Mouse (Mus musculus): ENCODE measurements at regions not wholly inside any gene's neighbourhood (a gene's known extent, or its start where the extent isn't known, plus 50 kb on each side); places are given as distances from the start of the nearest gene placed in this dataset.

GRCm38 (mm10) chr3:17326292-17326691 lies 621.9 kb upstream of the Cypt12 start:
- no peak for TF ChIP-seq CTCF (conservative IDR thresholded peaks at IDR 0.05)
- no peak overlapping the region for H3K4me3 ChIP-seq
- no peak overlapping the region for H3K27ac ChIP-seq
- DNase-seq (ENCODE audit: low spot score in 2 of 2) = no peak

- H3K27ac ChIP-seq = no peak overlapping the region
- H3K4me3 ChIP-seq = no peak overlapping the region
- no peak for DNase-seq (ENCODE audit: low spot score in 2 of 2)
- no peak for TF ChIP-seq CTCF (conservative IDR thresholded peaks at IDR 0.05)
These were observed 621.4 kb upstream of the Cypt12 start for GRCm38 (mm10) chr3:17326774-17327173.

GRCm38 (mm10) chr3:17327706-17328105 lies 620.5 kb upstream of the Cypt12 start:
- no peak for DNase-seq (ENCODE audit: low spot score in 2 of 2)
- Histone ChIP-seq H3K4me3 (no peak overlapping the region), H3K27ac (no peak overlapping the region)
- no peak for TF ChIP-seq CTCF (conservative IDR thresholded peaks at IDR 0.05)

- no peak for TF ChIP-seq CTCF (conservative IDR thresholded peaks at IDR 0.05)
- DNase-seq (ENCODE audit: low spot score in 2 of 2) = no peak
- H3K4me3 ChIP-seq = no peak overlapping the region
- H3K27ac ChIP-seq = no peak overlapping the region
These were observed 618.8 kb upstream of the Cypt12 start for GRCm38 (mm10) chr3:17329411-17329810.

- TF ChIP-seq CTCF (conservative IDR thresholded peaks at IDR 0.05) = no peak
- no peak for DNase-seq (ENCODE audit: low spot score in 2 of 2)
- Histone ChIP-seq H3K4me3 (no peak overlapping the region), H3K27ac (no peak overlapping the region)
These were observed 617.5 kb upstream of the Cypt12 start for GRCm38 (mm10) chr3:17330429-17331373.

- Histone ChIP-seq H3K27ac (no peak overlapping the region), H3K4me3 (no peak overlapping the region)
- DNase-seq (ENCODE audit: low spot score in 2 of 2) = no peak
- TF ChIP-seq CTCF (conservative IDR thresholded peaks at IDR 0.05) = no peak
These were observed 588.0 kb upstream of the Cypt12 start for GRCm38 (mm10) chr3:17360253-17360652.

Data from layer of hippocampus, adult 2 months (tissue).